Mouse (Mus musculus): ENCODE results near the gene Atp1a1. TPM values are rescaled to one million over a fixed set of nuclear protein-coding genes. Genes with fewer than 3 reads are reported as not detected.
A peak's percentile ranks its signal among the peaks of the same experiment; 100 is the strongest.

Gene Atp1a1
- polyA plus RNA-seq, 1 experiment from 2014 or later = 537 TPM

GRCm38 (mm10) chr3:101628255-101628654 lies 23.8 kb upstream of the Atp1a1 start:
- H3K4me1 ChIP-seq (ENCODE audit: control insufficient read depth in 2 of 2, insufficient read depth in 2 of 2, low read length in 2 of 2) = no peaks in the 10 kb centered on the region
- ATAC-seq (ENCODE audit: insufficient number of reproducible peaks, insufficient read depth, low FRiP score, low read depth) = no peak
- WGBS = 90% methylated on average over 2 of the region's 2 CpGs

GRCm38 (mm10) chr3:101624287-101624686 lies 19.8 kb upstream of the Atp1a1 start:
- H3K9ac ChIP-seq (ENCODE audit: low read length) = no peak overlapping the region
- ATAC-seq (ENCODE audit: insufficient number of reproducible peaks, insufficient read depth, low FRiP score, low read depth) = no peak
- H3K36me3 ChIP-seq (ENCODE audit: control insufficient read depth, insufficient read depth, low read length) = no peaks in the 10 kb centered on the region
- no peaks in the 10 kb centered on the region for H3K27me3 ChIP-seq (ENCODE audit: control insufficient read depth, insufficient read depth, low read length)
- H3K9me3 ChIP-seq (ENCODE audit: control insufficient read depth, low read length) = no peaks in the 10 kb centered on the region
- no peak overlapping the region for H3K4me2 ChIP-seq (ENCODE audit: low read length)
- WGBS = 90% methylated on average over 5 of the region's 5 CpGs
- H3K27ac ChIP-seq (replicated peaks in 1 of 2; ENCODE audit: control insufficient read depth in 1 of 2, insufficient read depth in 1 of 2, low read depth in 2 of 2, low read length in 2 of 2) = no peak overlapping the region
- H3K4me3 ChIP-seq (ENCODE audit: control insufficient read depth in 1 of 2, insufficient read depth in 1 of 2, low read depth in 1 of 2, low read length in 2 of 2) = no peak overlapping the region
- no peaks in the 10 kb centered on the region for H3K4me1 ChIP-seq (ENCODE audit: control insufficient read depth in 2 of 2, insufficient read depth in 2 of 2, low read length in 2 of 2)

More at GRCm38 (mm10) chr3:101628255-101628654, 23.8 kb upstream of the Atp1a1 start:
- Histone ChIP-seq H3K4me3 (ENCODE audit: control insufficient read depth in 1 of 2, insufficient read depth in 1 of 2, low read depth in 1 of 2, low read length in 2 of 2) (no peak overlapping the region), H3K27ac (replicated peaks in 1 of 2; ENCODE audit: control insufficient read depth in 1 of 2, insufficient read depth in 1 of 2, low read depth in 2 of 2, low read length in 2 of 2) (no peak overlapping the region), H3K9ac (ENCODE audit: low read length) (no peak overlapping the region), H3K36me3 (ENCODE audit: control insufficient read depth, insufficient read depth, low read length) (no peaks in the 10 kb centered on the region), H3K4me2 (ENCODE audit: low read length) (no peak overlapping the region), H3K27me3 (ENCODE audit: control insufficient read depth, insufficient read depth, low read length) (no peaks in the 10 kb centered on the region), H3K9me3 (ENCODE audit: control insufficient read depth, low read length) (no peaks in the 10 kb centered on the region)

GRCm38 (mm10) chr3:101619017-101619416 lies 14.5 kb upstream of the Atp1a1 start:
- Histone ChIP-seq H3K4me1 (ENCODE audit: control insufficient read depth in 2 of 2, insufficient read depth in 2 of 2, low read length in 2 of 2) (no peaks in the 10 kb centered on the region; a peak in 1 of 4 replicates), H3K4me3 (ENCODE audit: control insufficient read depth in 1 of 2, insufficient read depth in 1 of 2, low read depth in 1 of 2, low read length in 2 of 2) (no peak overlapping the region), H3K27me3 (ENCODE audit: control insufficient read depth, insufficient read depth, low read length) (no peaks in the 10 kb centered on the region), H3K9ac (ENCODE audit: low read length) (no peak overlapping the region), H3K27ac (replicated peaks in 1 of 2; ENCODE audit: control insufficient read depth in 1 of 2, insufficient read depth in 1 of 2, low read depth in 2 of 2, low read length in 2 of 2) (no peak overlapping the region), H3K36me3 (ENCODE audit: control insufficient read depth, insufficient read depth, low read length) (no peaks in the 10 kb centered on the region), H3K9me3 (ENCODE audit: control insufficient read depth, low read length) (no peaks in the 10 kb centered on the region), H3K4me2 (ENCODE audit: low read length) (no peak overlapping the region)
- no peak for ATAC-seq (ENCODE audit: insufficient number of reproducible peaks, insufficient read depth, low FRiP score, low read depth)
- 78% methylated on average over 4 of the region's 4 CpGs for WGBS

GRCm38 (mm10) chr3:101618505-101618904 lies 14.0 kb upstream of the Atp1a1 start:
- H3K4me3 ChIP-seq (ENCODE audit: control insufficient read depth in 1 of 2, insufficient read depth in 1 of 2, low read depth in 1 of 2, low read length in 2 of 2) = no peak overlapping the region
- H3K4me1 ChIP-seq (ENCODE audit: control insufficient read depth in 2 of 2, insufficient read depth in 2 of 2, low read length in 2 of 2) = no peaks in the 10 kb centered on the region; a peak in 1 of 4 replicates
- no peak overlapping the region for H3K4me2 ChIP-seq (ENCODE audit: low read length)
- no peak overlapping the region for H3K27ac ChIP-seq (replicated peaks in 1 of 2; ENCODE audit: control insufficient read depth in 1 of 2, insufficient read depth in 1 of 2, low read depth in 2 of 2, low read length in 2 of 2)
- no peak for ATAC-seq (ENCODE audit: insufficient number of reproducible peaks, insufficient read depth, low FRiP score, low read depth)
- H3K27me3 ChIP-seq (ENCODE audit: control insufficient read depth, insufficient read depth, low read length) = no peaks in the 10 kb centered on the region
- no peaks in the 10 kb centered on the region for H3K36me3 ChIP-seq (ENCODE audit: control insufficient read depth, insufficient read depth, low read length)
- 82% methylated on average over 4 of the region's 4 CpGs for WGBS
- H3K9ac ChIP-seq (ENCODE audit: low read length) = no peak overlapping the region
- no peaks in the 10 kb centered on the region for H3K9me3 ChIP-seq (ENCODE audit: control insufficient read depth, low read length)

GRCm38 (mm10) chr3:101617451-101617850 lies 13.0 kb upstream of the Atp1a1 start:
- ATAC-seq (ENCODE audit: insufficient number of reproducible peaks, insufficient read depth, low FRiP score, low read depth) = no peak
- Histone ChIP-seq H3K4me1 (ENCODE audit: control insufficient read depth in 2 of 2, insufficient read depth in 2 of 2, low read length in 2 of 2) (no peaks in the 10 kb centered on the region; a peak in 1 of 4 replicates), H3K9ac (ENCODE audit: low read length) (no peak overlapping the region), H3K4me3 (ENCODE audit: control insufficient read depth in 1 of 2, insufficient read depth in 1 of 2, low read depth in 1 of 2, low read length in 2 of 2) (no peak overlapping the region), H3K27ac (replicated peaks in 1 of 2; ENCODE audit: control insufficient read depth in 1 of 2, insufficient read depth in 1 of 2, low read depth in 2 of 2, low read length in 2 of 2) (no peak overlapping the region), H3K4me2 (ENCODE audit: low read length) (no peak overlapping the region), H3K27me3 (ENCODE audit: control insufficient read depth, insufficient read depth, low read length) (no peaks in the 10 kb centered on the region), H3K36me3 (ENCODE audit: control insufficient read depth, insufficient read depth, low read length) (no peaks in the 10 kb centered on the region), H3K9me3 (ENCODE audit: control insufficient read depth, low read length) (no peaks in the 10 kb centered on the region)
- 88% methylated on average over 8 of the region's 8 CpGs for WGBS

- H3K4me2 ChIP-seq (ENCODE audit: low read length) = no peak overlapping the region
- no peak overlapping the region for H3K27ac ChIP-seq (replicated peaks in 1 of 2; ENCODE audit: control insufficient read depth in 1 of 2, insufficient read depth in 1 of 2, low read depth in 2 of 2, low read length in 2 of 2)
- H3K9ac ChIP-seq (ENCODE audit: low read length) = no peak overlapping the region
- H3K4me1 ChIP-seq (ENCODE audit: control insufficient read depth in 2 of 2, insufficient read depth in 2 of 2, low read length in 2 of 2) = peaks cover 0 to 4% of the 10 kb centered on the region in 2 experiments; a peak in 2 of 4 replicates
- no peaks in the 10 kb centered on the region for H3K36me3 ChIP-seq (ENCODE audit: control insufficient read depth, insufficient read depth, low read length)
- H3K27me3 ChIP-seq (ENCODE audit: control insufficient read depth, insufficient read depth, low read length) = no peaks in the 10 kb centered on the region
- H3K9me3 ChIP-seq (ENCODE audit: control insufficient read depth, low read length) = no peaks in the 10 kb centered on the region
- no peak for ATAC-seq (ENCODE audit: insufficient number of reproducible peaks, insufficient read depth, low FRiP score, low read depth)
- no peak overlapping the region for H3K4me3 ChIP-seq (ENCODE audit: control insufficient read depth in 1 of 2, insufficient read depth in 1 of 2, low read depth in 1 of 2, low read length in 2 of 2)
Observed at GRCm38 (mm10) chr3:101617007-101617406, 12.5 kb upstream of the Atp1a1 start.

- WGBS = 80% methylated on average over 6 of the region's 6 CpGs
Observed at GRCm38 (mm10) chr3:101615856-101616255, 11.4 kb upstream of the Atp1a1 start.

GRCm38 (mm10) chr3:101611813-101612491 lies 7.5 kb upstream of the Atp1a1 start:
- Histone ChIP-seq H3K9me3 (ENCODE audit: control insufficient read depth, low read length) (no peaks in the 10 kb centered on the region), H3K9ac (ENCODE audit: low read length) (no peak overlapping the region), H3K27me3 (ENCODE audit: control insufficient read depth, insufficient read depth, low read length) (no peaks in the 10 kb centered on the region), H3K4me2 (ENCODE audit: low read length) (no peak overlapping the region), H3K4me1 (ENCODE audit: control insufficient read depth in 2 of 2, insufficient read depth in 2 of 2, low read length in 2 of 2) (peaks cover 0 to 8% of the 10 kb centered on the region in 2 experiments; a peak in 3 of 4 replicates), H3K4me3 (ENCODE audit: control insufficient read depth in 1 of 2, insufficient read depth in 1 of 2, low read depth in 1 of 2, low read length in 2 of 2) (no peak overlapping the region), H3K36me3 (ENCODE audit: control insufficient read depth, insufficient read depth, low read length) (no peaks in the 10 kb centered on the region), H3K27ac (replicated peaks in 1 of 2; ENCODE audit: control insufficient read depth in 1 of 2, insufficient read depth in 1 of 2, low read depth in 2 of 2, low read length in 2 of 2) (0 out of 4 replicates have a peak overlapping the region, but pooled peaks of 1 of the 2 experiments have one; percentile 21)
- 45% methylated on average over 10 of the region's 10 CpGs for WGBS
- no peak for ATAC-seq (ENCODE audit: insufficient number of reproducible peaks, insufficient read depth, low FRiP score, low read depth)

More at GRCm38 (mm10) chr3:101615856-101616255, 11.4 kb upstream of the Atp1a1 start:
- no peak overlapping the region for H3K4me2 ChIP-seq (ENCODE audit: low read length)
- no peak overlapping the region for H3K9ac ChIP-seq (ENCODE audit: low read length)
- H3K4me1 ChIP-seq (ENCODE audit: control insufficient read depth in 2 of 2, insufficient read depth in 2 of 2, low read length in 2 of 2) = peaks cover 0 to 8% of the 10 kb centered on the region in 2 experiments; a peak in 3 of 4 replicates
- H3K27ac ChIP-seq (replicated peaks in 1 of 2; ENCODE audit: control insufficient read depth in 1 of 2, insufficient read depth in 1 of 2, low read depth in 2 of 2, low read length in 2 of 2) = no peak overlapping the region
- no peaks in the 10 kb centered on the region for H3K9me3 ChIP-seq (ENCODE audit: control insufficient read depth, low read length)
- ATAC-seq (ENCODE audit: insufficient number of reproducible peaks, insufficient read depth, low FRiP score, low read depth) = no peak
- H3K27me3 ChIP-seq (ENCODE audit: control insufficient read depth, insufficient read depth, low read length) = no peaks in the 10 kb centered on the region
- H3K36me3 ChIP-seq (ENCODE audit: control insufficient read depth, insufficient read depth, low read length) = no peaks in the 10 kb centered on the region
- no peak overlapping the region for H3K4me3 ChIP-seq (ENCODE audit: control insufficient read depth in 1 of 2, insufficient read depth in 1 of 2, low read depth in 1 of 2, low read length in 2 of 2)

Measured in heart, embryonic 14.5 days (tissue).